Mouse (Mus musculus): ENCODE data around the gene St3gal2. TPM values are rescaled to one million over a fixed set of nuclear protein-coding genes. Genes with fewer than 3 reads are reported as not detected.
"Not testable (repeated sequence)": the region's sequence is repeated elsewhere in the genome, so short reads cannot be mapped to it uniquely, and the experiment has no call there.

St3gal2 gene
- polyA plus RNA-seq, 1 experiment from 2014 or later, result 17.1 TPM

GRCm38 (mm10) chr8:110977987-110978386, 58.3 kb downstream of the St3gal2 start:
- H3K9ac ChIP-seq; H3K4me2 ChIP-seq; H3K4me1 ChIP-seq; H3K27ac ChIP-seq; H3K9me3 ChIP-seq (replicated peaks); H3K4me3 ChIP-seq; H3K27me3 ChIP-seq; ATAC-seq: not testable (repeated sequence)
- WGBS, result 86% methylated on average over 2 of the region's 2 CpGs
- peaks cover 73% of the 10 kb centered on the region for H3K36me3 ChIP-seq (ENCODE audit: poor library complexity, severe bottlenecking)

- no peak for ATAC-seq
- no peak overlapping the region for H3K4me2 ChIP-seq
- peaks cover 84% of the 10 kb centered on the region for H3K36me3 ChIP-seq (ENCODE audit: poor library complexity, severe bottlenecking)
Measured at GRCm38 (mm10) chr8:110981304-110981703, 61.6 kb downstream of the St3gal2 start.

GRCm38 (mm10) chr8:110987805-110988744, 68.4 kb downstream of the St3gal2 start:
- no peaks in the 10 kb centered on the region for H3K4me1 ChIP-seq
- no peak overlapping the region for H3K27ac ChIP-seq
- no peak for ATAC-seq
- H3K4me2 ChIP-seq, result no peak overlapping the region
- no peak overlapping the region for H3K4me3 ChIP-seq
- peaks cover 92% of the 10 kb centered on the region for H3K36me3 ChIP-seq (ENCODE audit: poor library complexity, severe bottlenecking)
- 87% methylated on average over 8 of the region's 8 CpGs for WGBS
- no peaks in the 10 kb centered on the region for H3K9me3 ChIP-seq (replicated peaks)
- no peak overlapping the region for H3K9ac ChIP-seq
- no peaks in the 10 kb centered on the region for H3K27me3 ChIP-seq

More at GRCm38 (mm10) chr8:110981304-110981703, 61.6 kb downstream of the St3gal2 start:
- WGBS, result 90% methylated on average over 2 of the region's 2 CpGs
- no peaks in the 10 kb centered on the region for H3K9me3 ChIP-seq (replicated peaks)
- H3K27me3 ChIP-seq, result no peaks in the 10 kb centered on the region
- no peak overlapping the region for H3K9ac ChIP-seq
- H3K4me3 ChIP-seq, result no peak overlapping the region
- no peaks in the 10 kb centered on the region for H3K4me1 ChIP-seq
- H3K27ac ChIP-seq, result no peak overlapping the region

GRCm38 (mm10) chr8:110990017-110990416, 70.3 kb downstream of the St3gal2 start:
- ATAC-seq, result no peak
- no peaks in the 10 kb centered on the region for H3K27me3 ChIP-seq
- H3K36me3 ChIP-seq (ENCODE audit: poor library complexity, severe bottlenecking), result peaks cover 79% of the 10 kb centered on the region
- H3K27ac ChIP-seq, result no peak overlapping the region
- no peaks in the 10 kb centered on the region for H3K4me1 ChIP-seq
- WGBS, result 87% methylated on average over 9 of the region's 9 CpGs
- H3K4me2 ChIP-seq, result no peak overlapping the region
- no peak overlapping the region for H3K9ac ChIP-seq
- no peaks in the 10 kb centered on the region for H3K9me3 ChIP-seq (replicated peaks)
- H3K4me3 ChIP-seq, result no peak overlapping the region

- H3K36me3 ChIP-seq (ENCODE audit: poor library complexity, severe bottlenecking), result peaks cover 18% of the 10 kb centered on the region
Measured at GRCm38 (mm10) chr8:110996641-110997430, 77.1 kb downstream of the St3gal2 start.

GRCm38 (mm10) chr8:110997547-110998531, 78.1 kb downstream of the St3gal2 start, which contains the start of gene Ddx19a:
TSS of gene Ddx19a (minus strand) at chr8:110997800.
- Histone ChIP-seq H3K4me2 (peak within 1 kb of the TSS; percentile 72), H3K4me1 (peaks cover 13% of the 10 kb centered on the region), H3K9ac (peak within 1 kb of the TSS; percentile 81), H3K4me3 (peak within 1 kb of the TSS; percentile 82), H3K36me3 (ENCODE audit: poor library complexity, severe bottlenecking) (peaks cover 12% of the 10 kb centered on the region), H3K27me3 (no peaks in the 10 kb centered on the region), H3K27ac (peak within 1 kb of the TSS; percentile 73), H3K9me3 (replicated peaks) (no peaks in the 10 kb centered on the region)
- ATAC-seq, result peak; percentile 98
- 3% methylated on average over 58 of the region's 58 CpGs for WGBS

More at GRCm38 (mm10) chr8:110996641-110997430, 77.1 kb downstream of the St3gal2 start:
- no peak for ATAC-seq
- Histone ChIP-seq H3K4me3 (peak overlapping the region; percentile 82), H3K9ac (peak overlapping the region; percentile 81), H3K9me3 (replicated peaks) (no peaks in the 10 kb centered on the region), H3K4me1 (peaks cover 13% of the 10 kb centered on the region), H3K27ac (peak overlapping the region; percentile 73; the same call in 1 of the 2 replicates), H3K4me2 (peak overlapping the region; percentile 72), H3K27me3 (no peaks in the 10 kb centered on the region)
- 35% methylated on average over 16 of the region's 16 CpGs for WGBS

- WGBS, result 93% methylated on average over 9 of the region's 10 CpGs
- not testable (repeated sequence) for H3K4me3 ChIP-seq; H3K27me3 ChIP-seq; H3K9me3 ChIP-seq (replicated peaks); H3K4me2 ChIP-seq; ATAC-seq; H3K4me1 ChIP-seq; H3K9ac ChIP-seq; H3K27ac ChIP-seq
- H3K36me3 ChIP-seq (ENCODE audit: poor library complexity, severe bottlenecking), result peaks cover 61% of the 10 kb centered on the region
Measured at GRCm38 (mm10) chr8:111010230-111010991, 90.7 kb downstream of the St3gal2 start.

Small RNA genes lying within 50 kb of the gene (microRNA-seq; reads per million reads assigned to microRNA genes)
- not detected for gene Mir3473d

Other genes with a start within 250 kb of the St3gal2 start
- gene Mtss1l, start 198.4 kb upstream of the St3gal2 start, polyA plus RNA-seq (2015; fragmentation: Nextera tagmentation; extraction: Ambion mirVana), result 11.1 and 11.5 TPM in 2 replicates
- gene Il34, start 114.0 kb upstream of the St3gal2 start, polyA plus RNA-seq (2015; fragmentation: Nextera tagmentation; extraction: Ambion mirVana), result 1.2 and 1.3 TPM in 2 replicates
- gene Cog4, start 73.3 kb upstream of the St3gal2 start, polyA plus RNA-seq (2015; fragmentation: Nextera tagmentation; extraction: Ambion mirVana), result 61.4 and 62.1 TPM in 2 replicates
- 136 and 153 TPM in 2 replicates for gene Sf3b3, start 73.1 kb upstream of the St3gal2 start, polyA plus RNA-seq (2015; fragmentation: Nextera tagmentation; extraction: Ambion mirVana)
- gene Fuk, start 17.4 kb upstream of the St3gal2 start, polyA plus RNA-seq (2015; fragmentation: Nextera tagmentation; extraction: Ambion mirVana), result 8.8 and 10.3 TPM in 2 replicates
- 14.0 and 14.7 TPM in 2 replicates for gene Ddx19a, start 77.9 kb downstream of the St3gal2 start, polyA plus RNA-seq (2015; fragmentation: Nextera tagmentation; extraction: Ambion mirVana)
- 8.4 and 9.9 TPM in 2 replicates for gene Ddx19b, start 111.8 kb downstream of the St3gal2 start, polyA plus RNA-seq (2015; fragmentation: Nextera tagmentation; extraction: Ambion mirVana)
- gene Aars, start 113.2 kb downstream of the St3gal2 start, polyA plus RNA-seq (2015; fragmentation: Nextera tagmentation; extraction: Ambion mirVana), result 62.6 and 69.7 TPM in 2 replicates
- not detected in 2 replicates for gene Exosc6, start 136.4 kb downstream of the St3gal2 start, polyA plus RNA-seq (2015; fragmentation: Nextera tagmentation; extraction: Ambion mirVana)
- 0.15 and 0.22 TPM in 2 replicates for gene Clec18a, start 172.5 kb downstream of the St3gal2 start, polyA plus RNA-seq (2015; fragmentation: Nextera tagmentation; extraction: Ambion mirVana)
- 11.5 and 13.4 TPM in 2 replicates for gene Pdpr, start 174.7 kb downstream of the St3gal2 start, polyA plus RNA-seq (2015; fragmentation: Nextera tagmentation; extraction: Ambion mirVana)

Measured in forebrain, embryonic 13.5 days (tissue).